1 mouse cellular context compared by ENCODE assay signal in the genomic region with DNA sequence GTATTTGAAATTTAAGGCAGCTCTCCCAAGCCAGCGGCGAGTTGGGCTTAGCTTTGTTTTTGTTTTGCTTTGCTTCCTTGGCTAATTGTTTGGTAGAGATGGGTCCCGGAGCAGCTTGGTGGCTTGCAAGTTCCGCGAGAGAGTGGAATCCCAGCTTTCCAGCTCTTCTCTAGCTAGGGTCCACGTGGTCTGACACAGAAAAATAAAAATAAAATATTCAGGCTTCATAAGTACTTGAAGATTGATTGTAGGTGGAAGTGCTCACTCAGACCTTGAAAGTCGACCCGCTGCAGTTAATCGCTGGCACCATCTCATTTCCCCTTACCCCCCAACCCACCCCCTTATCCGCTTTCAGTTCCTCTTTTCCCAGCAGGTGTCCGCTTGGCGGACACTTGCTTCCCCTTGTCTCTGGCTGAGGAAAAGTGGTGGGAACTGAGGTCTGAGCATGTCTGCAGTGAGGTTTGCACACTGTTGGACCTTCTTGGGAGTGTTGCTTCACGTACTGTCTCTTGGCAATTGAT.
A peak's percentile ranks its signal among the peaks of the same experiment; 100 is the strongest.
TF ChIP-seq lines count a peak whose summit lies in the region.

No protein-coding gene starts in this region.

TF ChIP-seq in MEL, 35 proteins besides CTCF, POLR2A, EP300 and RAD21 (continued from another document):
- TF ChIP-seq MYC (IDR thresholded peaks at IDR 0.05; ENCODE audit: low read depth, low read length) (0 out of 2 replicates have a peak, but pooled peaks have one; percentile 10), JUND (IDR thresholded peaks at IDR 0.05; ENCODE audit: low read depth, low read length) (no peak), BHLHE40 (IDR thresholded peaks at IDR 0.05; ENCODE audit: borderline replicate concordance, low read depth, low read length) (0 out of 2 replicates have a peak, but pooled peaks have one; percentile 14), GATA1 (IDR thresholded peaks at IDR 0.05; ENCODE audit: low read depth, low read length) (peak; percentile 74; the same call in 1 of the 2 replicates), SMC3 (IDR thresholded peaks at IDR 0.05; ENCODE audit: low read depth, low read length) (no peak), HCFC1 (IDR thresholded peaks at IDR 0.05; ENCODE audit: low read depth, low read length) (no peak), ZKSCAN1 (IDR thresholded peaks at IDR 0.05; ENCODE audit: low read depth, low read length) (no peak), POLR2AphosphoS5 (IDR thresholded peaks at IDR 0.05; ENCODE audit: borderline replicate concordance, low read depth, low read length) (no peak), MAFK (IDR thresholded peaks at IDR 0.05; ENCODE audit: borderline replicate concordance, low read depth, low read length) (no peak), SIN3A (IDR thresholded peaks at IDR 0.05; ENCODE audit: low read length) (peak; percentile 20; the same call in 1 of the 2 replicates), NELFE (IDR thresholded peaks at IDR 0.05; ENCODE audit: low read depth, low read length) (no peak), MAX (IDR thresholded peaks at IDR 0.05; ENCODE audit: low read length) (peak; percentile 82), POLR2AphosphoS2 (IDR thresholded peaks at IDR 0.05; ENCODE audit: low read length) (no peak), MYB (IDR thresholded peaks at IDR 0.05; ENCODE audit: low read depth, low read length) (no peak), USF1 (IDR thresholded peaks at IDR 0.05; ENCODE audit: low read depth, low read length) (peak; percentile 23; the same call in 1 of the 2 replicates), NRF1 (IDR thresholded peaks at IDR 0.05; ENCODE audit: insufficient read depth, low read depth, low read length, poor library complexity, severe bottlenecking) (no peak), CHD1 (IDR thresholded peaks at IDR 0.05; ENCODE audit: low read depth, low read length) (no peak), RCOR1 (IDR thresholded peaks at IDR 0.05; ENCODE audit: low read depth, low read length) (peak; percentile 73; the same call in 1 of the 2 replicates), E2F4 (IDR thresholded peaks at IDR 0.05; ENCODE audit: borderline replicate concordance, low read depth, low read length) (no peak), GABPA (IDR thresholded peaks at IDR 0.05; ENCODE audit: low read depth, low read length) (no peak)
